Mouse (Mus musculus) cortical plate, adult 2 months (tissue): ENCODE results near the gene Armc12. TPM values are rescaled to one million over a fixed set of nuclear protein-coding genes. Genes with fewer than 3 reads are reported as not detected.

Experiments used
- H3K27ac ChIP-seq: fragments of 200-500 bp; 2 replicates; pipeline ENCODE4 v1.5.1; 2012; ENCODE audit warnings: low read length, control low read depth, inconsistent platforms; ENCODE audit not compliant: insufficient read depth
- H3K4me1 ChIP-seq: fragments of 200-500 bp; 2 replicates; pipeline ENCODE4 v1.6.1; 2011; ENCODE audit warnings: low read length; ENCODE audit not compliant: control insufficient read depth, insufficient read depth
- H3K4me3 ChIP-seq: fragments of 200-500 bp; 2 replicates; pipeline ENCODE4 v1.5.1; 2011; ENCODE audit warnings: mild to moderate bottlenecking, low read length, control low read depth; ENCODE audit not compliant: insufficient read depth
- CTCF ChIP-seq: fragments of 200-500 bp; IDR thresholded peaks from 2 replicates; pipeline ENCODE4 v1.5.1; 2011; ENCODE audit warnings: mild to moderate bottlenecking, control low read depth, low read length; ENCODE audit not compliant: insufficient read depth; ENCODE audit errors: extremely low read depth
- POLR2A ChIP-seq: fragments of 200-500 bp; IDR thresholded peaks from 2 replicates; pipeline ENCODE4 v1.6.1; 2011; ENCODE audit warnings: mild to moderate bottlenecking, low read length, control low read depth; ENCODE audit not compliant: insufficient read depth; ENCODE audit errors: extremely low read depth
- polyA plus RNA-seq: library from polyadenylated mRNA; depleted of rRNA; stranded (reverse); fragments of >200 nt; gene quantifications from 2 replicates; pipeline ENCODE4 v1.2.3, GENCODE M21; 2012

The Armc12 gene
- polyA plus RNA-seq, 1 experiment = not detected

- no peak overlapping the region for H3K4me3 ChIP-seq
- no peak for TF ChIP-seq POLR2A
- no peak for TF ChIP-seq CTCF
- H3K4me1 ChIP-seq = peaks cover 2% of the 10 kb centered on the region; the same call in 1 of the 2 replicates
- H3K27ac ChIP-seq = no peak overlapping the region
Observed at GRCm38 (mm10) chr17:28512696-28513095, 17.9 kb upstream of the Armc12 start.

GRCm38 (mm10) chr17:28513337-28513736 is 17.3 kb upstream of the Armc12 start:
- H3K4me1 ChIP-seq = peaks cover 4% of the 10 kb centered on the region; the same call in 1 of the 2 replicates
- no peak overlapping the region for H3K27ac ChIP-seq
- H3K4me3 ChIP-seq = no peak overlapping the region
- TF ChIP-seq CTCF (no peak), POLR2A (no peak)

DNA sequence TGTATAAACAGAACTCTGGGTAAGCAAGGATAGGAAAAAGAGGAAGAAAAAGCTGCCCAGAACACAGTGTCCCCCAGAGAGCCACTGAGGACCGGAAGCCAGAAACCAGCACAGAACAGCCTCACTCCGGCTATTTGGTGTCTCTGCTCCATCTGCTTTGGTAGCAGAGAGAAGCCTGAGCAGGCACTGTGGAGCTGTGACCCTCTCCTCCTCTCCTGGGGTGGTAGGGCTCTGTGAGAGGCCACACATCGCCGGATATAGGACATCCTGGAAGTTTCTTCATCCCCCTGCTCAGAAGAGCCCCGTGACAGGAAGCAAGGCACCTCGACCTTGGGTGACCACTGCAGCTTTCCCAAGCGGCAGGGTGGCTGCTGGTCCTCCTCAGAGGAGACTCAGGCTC is 16.8 kb upstream of the Armc12 start:
- Histone ChIP-seq H3K4me1 (peaks cover 5% of the 10 kb centered on the region; the same call in 1 of the 2 replicates), H3K27ac (0 out of 2 replicates have a peak overlapping the region, but pooled peaks have one; percentile 32), H3K4me3 (no peak overlapping the region)
- TF ChIP-seq CTCF = no peak
- TF ChIP-seq POLR2A = no peak

GRCm38 (mm10) chr17:28514555-28514954 is 16.1 kb upstream of the Armc12 start:
- Histone ChIP-seq H3K4me1 (peaks cover 5% of the 10 kb centered on the region; the same call in 1 of the 2 replicates), H3K4me3 (no peak overlapping the region), H3K27ac (no peak overlapping the region)
- TF ChIP-seq CTCF (no peak), POLR2A (no peak)

- H3K4me3 ChIP-seq = no peak overlapping the region
- TF ChIP-seq POLR2A = no peak
- TF ChIP-seq CTCF = no peak
- H3K4me1 ChIP-seq = peaks cover 5% of the 10 kb centered on the region; the same call in 1 of the 2 replicates
- no peak overlapping the region for H3K27ac ChIP-seq
Observed at GRCm38 (mm10) chr17:28515431-28516341, 14.9 kb upstream of the Armc12 start.

GRCm38 (mm10) chr17:28516881-28517280 is 13.7 kb upstream of the Armc12 start:
- Histone ChIP-seq H3K27ac (no peak overlapping the region), H3K4me3 (peak overlapping the region; percentile 39; the same call in 1 of the 2 replicates), H3K4me1 (peaks cover 8% of the 10 kb centered on the region; the same call in 1 of the 2 replicates)
- no peak for TF ChIP-seq POLR2A
- TF ChIP-seq CTCF = no peak

GRCm38 (mm10) chr17:28517441-28517955 is 13.1 kb upstream of the Armc12 start, which contains the start of gene Fkbp5:
Gene Fkbp5, minus strand, starts transcription at chr17:28517527.
- peak within 1 kb of the TSS; percentile 39 for H3K4me3 ChIP-seq
- H3K27ac ChIP-seq = peak within 1 kb of the TSS; percentile 95
- TF ChIP-seq CTCF = no peak
- no peak for TF ChIP-seq POLR2A
- peaks cover 11% of the 10 kb centered on the region; the same call in 1 of the 2 replicates for H3K4me1 ChIP-seq

DNA sequence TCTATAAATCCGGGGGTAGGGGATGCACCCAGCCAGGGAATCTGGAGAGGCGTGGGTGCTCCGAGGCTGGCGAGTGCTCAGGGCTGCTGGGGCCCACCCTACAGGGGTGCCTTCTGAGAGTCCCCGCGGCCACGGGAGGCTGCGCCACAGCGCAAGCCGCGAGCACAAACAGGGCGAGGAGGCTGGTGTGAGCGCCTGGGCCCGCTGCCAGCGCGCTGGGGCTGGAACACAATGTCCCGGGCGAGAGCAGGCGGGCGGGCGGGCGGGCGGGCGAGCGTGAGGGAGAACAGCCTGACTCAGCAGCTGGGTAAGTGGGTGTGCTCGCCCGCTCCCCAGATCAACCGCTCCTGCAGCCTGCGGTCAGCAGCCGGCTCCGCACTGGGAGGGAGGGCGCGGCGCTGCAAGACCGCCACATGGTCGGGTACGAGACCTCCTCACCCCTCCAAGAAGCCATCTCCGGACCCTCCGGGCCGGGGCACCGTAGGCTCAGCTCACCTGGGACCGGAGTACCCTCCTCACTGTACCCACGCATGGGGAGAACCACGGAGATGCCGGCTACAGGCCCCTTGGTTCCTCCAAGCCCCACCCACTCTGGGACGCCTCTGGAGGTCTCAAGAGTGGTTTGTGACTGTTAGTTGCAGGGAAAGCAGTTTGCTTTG is 12.5 kb upstream of the Armc12 start:
- Histone ChIP-seq H3K27ac (peak overlapping the region; percentile 95), H3K4me1 (peaks cover 11% of the 10 kb centered on the region; the same call in 1 of the 2 replicates), H3K4me3 (peak overlapping the region; percentile 39)
- TF ChIP-seq CTCF (no peak), POLR2A (no peak)

DNA sequence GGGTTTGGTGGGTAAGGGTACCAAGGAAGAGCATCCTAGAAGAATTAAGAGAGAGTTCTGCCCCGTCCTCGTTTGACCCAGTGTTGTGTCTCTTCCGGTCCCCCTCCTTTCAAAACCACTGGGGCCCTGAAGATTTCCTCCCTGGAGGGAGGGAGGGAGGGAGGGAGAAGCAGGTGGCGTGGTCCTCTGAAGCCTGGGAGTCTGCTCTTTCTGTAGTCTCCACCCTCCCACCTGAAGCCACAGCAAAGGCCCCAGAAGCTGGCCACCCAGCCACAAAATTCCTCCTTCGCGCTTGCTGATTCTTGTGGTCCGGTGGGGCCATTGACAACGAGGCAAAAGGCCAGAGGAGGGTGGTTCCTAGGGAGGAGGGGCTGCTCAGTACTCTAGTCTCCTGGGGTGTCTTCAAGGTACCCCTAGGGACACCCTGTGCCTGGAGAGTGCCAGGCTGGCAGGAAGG is 12.0 kb upstream of the Armc12 start:
- Histone ChIP-seq H3K27ac (peak overlapping the region; percentile 95; the same call in 1 of the 2 replicates), H3K4me1 (peaks cover 12% of the 10 kb centered on the region; the same call in 1 of the 2 replicates), H3K4me3 (peak overlapping the region; percentile 39; the same call in 1 of the 2 replicates)
- no peak for TF ChIP-seq POLR2A
- TF ChIP-seq CTCF = no peak
